Mouse (Mus musculus) embryonic stem cell, embryonic (primary cell): ENCODE data around the gene Atf3.

Experiments
- CTCF ChIA-PET, 4 experiments: fragments of 300-600 bp in 2 of 4; fragments of 350-600 bp in 2 of 4; sonication (Branson Sonifier 250); formaldehyde crosslinking; loops; one replicate each; lab custom pipeline; 2022; ENCODE audit warnings: inconsistent platforms in 2 of 4; lab: Charles Lee
- POLR2A ChIA-PET, 4 experiments: fragments of 300-600 bp in 2 of 4; fragments of 350-600 bp in 2 of 4; sonication (Branson Sonifier 250); formaldehyde crosslinking; loops; one replicate each; lab custom pipeline; 2022; ENCODE audit warnings: antibody characterized with exemption in 4 of 4, inconsistent platforms in 1 of 4; lab: Charles Lee

Atf3 gene

GRCm38 (mm10) chr1:191215776-191216661 is 1.8 kb downstream of the Atf3 start:
- POLR2A ChIA-PET, result interaction anchor here (0.7 to 1.9 kb wide), 5 partner anchors 8 to 33 kb away, joined by 3 to 6 read pairs (median 3); no protein-coding TSS in a partner anchor

GRCm38 (mm10) chr1:191211096-191211495 is 6.7 kb downstream of the Atf3 start:
- ChIA-PET CTCF (no interaction called here), POLR2A (no interaction called here)

More at GRCm38 (mm10) chr1:191215776-191216661, 1.8 kb downstream of the Atf3 start:
- CTCF ChIA-PET, result interaction anchor here (0.6 to 1.0 kb wide), 4 partner anchors 8 to 1383 kb away, joined by 3 to 4 read pairs (median 4); no protein-coding TSS in a partner anchor

- POLR2A ChIA-PET, result interaction anchor here in 3 of 4 experiments (0.6 to 1.8 kb wide), 6 partner anchors 16 to 180 kb away, joined by 4 to 5 read pairs (median 5); partner anchors contain the start of gene Flvcr1 (in 1 of the 3)
- CTCF ChIA-PET, result interaction anchor here in 3 of 4 experiments (0.9 to 1.8 kb wide), 8 partner anchors 10 to 370 kb away, joined by 3 to 5 read pairs (median 3); partner anchors contain the start of genes Dtl (in 1 of the 3) and Ints7 (in 1 of the 3)
These were observed 12.0 kb downstream of the Atf3 start for GRCm38 (mm10) chr1:191205791-191206190.

- POLR2A ChIA-PET, result interaction anchor here (0.8 to 1.8 kb wide), 10 partner anchors 8 to 179 kb away, joined by 3 to 5 read pairs (median 4); partner anchors contain the start of gene Flvcr1 (in 1 of the 4)
- CTCF ChIA-PET, result interaction anchor here in 3 of 4 experiments (0.7 to 1.8 kb wide), 6 partner anchors 11 to 1252 kb away, joined by 3 to 5 read pairs (median 3); no protein-coding TSS in a partner anchor
These were observed 13.0 kb downstream of the Atf3 start for GRCm38 (mm10) chr1:191204876-191205275.

- POLR2A ChIA-PET, result interaction anchor here in 1 of 4 experiments (1.1 kb wide), 1 partner anchor 15 kb away, joined by 3 read pairs; the partner anchor contains the start of gene Atf3
These were observed 14.3 kb downstream of the Atf3 start for GRCm38 (mm10) chr1:191203496-191203895.

GRCm38 (mm10) chr1:191202208-191202952 is 15.5 kb downstream of the Atf3 start:
- ChIA-PET CTCF (no interaction called here), POLR2A (interaction anchor here in 1 of 4 experiments (1.1 kb wide), 1 partner anchor 16 kb away, joined by 3 read pairs; the partner anchor contains the start of gene Atf3)

More at GRCm38 (mm10) chr1:191203496-191203895, 14.3 kb downstream of the Atf3 start:
- CTCF ChIA-PET, result no interaction called here

GRCm38 (mm10) chr1:191200816-191201602 is 16.8 kb downstream of the Atf3 start:
- POLR2A ChIA-PET, result interaction anchor here in 1 of 4 experiments (0.8 to 1.6 kb wide), 3 partner anchors 10 to 175 kb away, joined by 3 to 6 read pairs (median 3); partner anchors contain the start of gene Flvcr1
- CTCF ChIA-PET, result interaction anchor here in 1 of 4 experiments (0.6 kb wide), 1 partner anchor 139 kb away, joined by 6 read pairs; no protein-coding TSS in a partner anchor

- ChIA-PET CTCF (interaction anchor here in 2 of 4 experiments (0.7 kb wide), 2 partner anchors 26 to 76 kb away, joined by 4 to 8 read pairs; no protein-coding TSS in a partner anchor), POLR2A (interaction anchor here in 3 of 4 experiments (0.7 to 2.7 kb wide), 3 partner anchors 15 to 26 kb away, joined by 3 to 7 read pairs (median 3); no protein-coding TSS in a partner anchor)
These were observed 19.9 kb downstream of the Atf3 start for GRCm38 (mm10) chr1:191197916-191198315.

- ChIA-PET CTCF (interaction anchor here in 1 of 4 experiments (0.6 kb wide), 1 partner anchor 274 kb away, joined by 3 read pairs; no protein-coding TSS in a partner anchor), POLR2A (interaction anchor here in 2 of 4 experiments (1.0 to 2.7 kb wide), 4 partner anchors 9 to 14 kb away, joined by 3 to 7 read pairs (median 4); no protein-coding TSS in a partner anchor)
These were observed 21.8 kb downstream of the Atf3 start for GRCm38 (mm10) chr1:191196016-191196415.

GRCm38 (mm10) chr1:191193657-191194424 is 24.0 kb downstream of the Atf3 start:
- POLR2A ChIA-PET, result interaction anchor here in 3 of 4 experiments (0.6 to 3.0 kb wide), 10 partner anchors 8 to 204 kb away, joined by 3 to 12 read pairs (median 3); partner anchors contain the start of gene Flvcr1 (in 1 of the 3)
- CTCF ChIA-PET, result interaction anchor here in 3 of 4 experiments (0.6 to 1.5 kb wide), 6 partner anchors 11 to 257 kb away, joined by 3 to 5 read pairs (median 4); partner anchors contain the start of gene Spata45 (in 1 of the 3)

GRCm38 (mm10) chr1:191192751-191193150 is 25.1 kb downstream of the Atf3 start:
- ChIA-PET CTCF (no interaction called here), POLR2A (interaction anchor here in 3 of 4 experiments (1.0 to 3.0 kb wide), 3 partner anchors 9 to 10 kb away, joined by 3 to 12 read pairs (median 6); no protein-coding TSS in a partner anchor)

- ChIA-PET CTCF (no interaction called here), POLR2A (interaction anchor here in 2 of 4 experiments (0.6 to 3.0 kb wide), 3 partner anchors 9 to 1982 kb away, joined by 3 to 12 read pairs (median 6); no protein-coding TSS in a partner anchor)
These were observed 25.6 kb downstream of the Atf3 start for GRCm38 (mm10) chr1:191192213-191192612.

- ChIA-PET CTCF (interaction anchor here in 2 of 4 experiments (0.5 to 1.8 kb wide), 6 partner anchors 9 to 241 kb away, joined by 3 to 5 read pairs (median 3); no protein-coding TSS in a partner anchor), POLR2A (interaction anchor here in 3 of 4 experiments (0.5 to 1.9 kb wide), 19 partner anchors 8 to 758 kb away, joined by 3 to 7 read pairs (median 4); partner anchors contain the start of gene Flvcr1 (in 2 of the 3))
These were observed 28.0 kb downstream of the Atf3 start for GRCm38 (mm10) chr1:191189671-191190372.

GRCm38 (mm10) chr1:191186386-191186770 is 31.5 kb downstream of the Atf3 start:
- POLR2A ChIA-PET, result interaction anchor here in 3 of 4 experiments (0.6 to 2.1 kb wide), 21 partner anchors 8 to 751 kb away, joined by 3 to 12 read pairs (median 3); partner anchors contain the start of genes Dtl (in 1 of the 3), Flvcr1 (in 1 of the 3), Ints7 (in 1 of the 3) and Vash2 (in 1 of the 3)
- CTCF ChIA-PET, result interaction anchor here in 1 of 4 experiments (0.6 to 0.7 kb wide), 3 partner anchors 60 to 89 kb away, joined by 3 to 5 read pairs (median 3); no protein-coding TSS in a partner anchor
